Mouse (Mus musculus) cerebellum, adult (tissue): Measurements from ENCODE around the gene B9d1.

ENCODE experiments used
- ATAC-seq: cut with Nextera tagmentation; 2 replicates; pipeline ENCODE4 v1.9.2; 2017; ENCODE audit warnings: mild to moderate bottlenecking, moderate library complexity, mixed read lengths; ENCODE audit not compliant: insufficient number of reproducible peaks, low FRiP score, low TSS enrichment

B9d1 gene

DNA sequence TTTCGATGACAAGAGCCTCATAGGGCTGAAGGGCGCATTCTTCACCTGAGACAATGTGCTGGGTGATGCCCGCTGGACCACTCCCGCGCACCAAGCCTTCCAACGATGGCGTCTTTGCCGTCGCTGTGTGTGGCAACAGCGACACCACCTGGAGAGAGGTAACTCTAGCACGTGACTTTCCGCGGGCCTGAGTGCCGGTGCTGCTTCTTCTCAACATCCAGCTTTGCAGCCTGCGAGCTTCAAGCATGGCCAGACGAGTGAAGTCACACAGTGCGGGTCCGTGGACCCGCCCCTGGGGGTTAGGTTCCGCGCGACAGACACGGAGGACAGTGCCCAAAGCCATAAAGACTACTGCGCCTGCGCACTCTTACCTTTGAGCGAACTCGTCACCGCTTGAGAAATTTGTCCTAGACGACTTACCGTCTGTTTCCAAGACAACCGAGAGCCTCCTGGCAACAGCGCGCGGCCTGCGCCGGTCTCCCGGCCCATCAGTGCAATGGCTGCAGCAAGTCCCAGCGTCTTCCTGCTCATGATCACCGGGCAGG is at the start of gene B9d1:
Gene B9d1, plus strand, starts transcription at position 432 of the 545 bp plus-strand sequence.
- peak; percentile 90 for ATAC-seq

DNA sequence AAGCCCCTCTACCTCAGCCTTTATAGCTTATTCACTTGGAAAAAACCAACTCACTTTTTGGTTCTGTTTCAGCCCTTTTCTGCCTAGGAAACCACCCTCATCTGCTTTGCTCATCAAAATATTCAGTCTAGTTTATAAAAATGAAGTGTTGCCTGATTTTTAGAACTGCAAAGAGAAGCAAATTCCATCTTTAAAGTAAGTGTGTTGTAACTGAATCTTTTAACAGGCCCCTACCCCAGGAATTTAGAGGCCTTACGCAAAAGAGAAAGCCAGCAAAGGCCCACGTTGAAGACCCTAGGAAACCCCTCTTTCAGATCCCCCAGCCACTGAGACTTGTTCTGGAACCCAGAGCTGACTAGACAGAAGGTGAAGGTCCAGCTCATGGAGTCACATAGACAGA is 40.9 kb upstream of the B9d1 start:
- no peak for ATAC-seq

DNA sequence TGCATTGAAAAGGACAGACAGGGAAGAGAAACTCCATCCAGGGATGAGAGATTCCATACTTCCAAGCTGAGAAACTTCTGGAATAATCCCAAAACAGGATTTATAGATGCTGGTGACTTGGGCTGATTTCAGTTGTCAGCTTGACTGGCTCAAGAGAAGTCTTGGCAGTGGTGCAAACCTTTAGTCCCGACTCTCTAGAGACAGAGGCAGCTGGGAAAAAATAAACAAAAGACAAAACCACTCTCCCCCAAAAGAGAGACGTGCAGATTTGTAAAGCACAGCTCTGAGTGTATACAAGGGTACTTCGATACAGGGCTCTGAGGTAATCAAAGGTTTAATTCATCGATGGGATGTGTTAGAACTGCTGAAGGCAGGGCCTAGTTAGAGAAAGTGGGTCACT is 39.5 kb upstream of the B9d1 start:
- ATAC-seq: no peak

DNA sequence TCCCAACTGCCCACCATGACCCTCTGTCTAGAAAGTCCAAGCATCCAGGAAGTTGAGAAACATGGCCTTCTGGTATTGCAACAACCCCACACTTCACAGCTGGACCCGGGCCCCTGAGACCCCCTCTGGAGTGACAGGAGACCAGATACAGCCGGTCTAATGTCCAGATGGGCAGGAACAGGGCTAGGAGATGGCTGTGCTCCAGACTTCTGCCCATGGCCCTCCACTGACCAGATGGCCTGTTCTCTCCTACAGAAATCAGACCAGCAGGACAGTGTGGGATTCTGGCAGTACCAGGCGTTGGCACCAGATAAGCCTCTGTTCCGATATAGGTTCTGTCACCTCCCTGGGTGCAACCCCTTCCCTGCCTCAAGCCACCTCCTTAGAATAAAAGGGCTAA is 36.4 kb upstream of the B9d1 start:
- ATAC-seq: peak; percentile 92

DNA sequence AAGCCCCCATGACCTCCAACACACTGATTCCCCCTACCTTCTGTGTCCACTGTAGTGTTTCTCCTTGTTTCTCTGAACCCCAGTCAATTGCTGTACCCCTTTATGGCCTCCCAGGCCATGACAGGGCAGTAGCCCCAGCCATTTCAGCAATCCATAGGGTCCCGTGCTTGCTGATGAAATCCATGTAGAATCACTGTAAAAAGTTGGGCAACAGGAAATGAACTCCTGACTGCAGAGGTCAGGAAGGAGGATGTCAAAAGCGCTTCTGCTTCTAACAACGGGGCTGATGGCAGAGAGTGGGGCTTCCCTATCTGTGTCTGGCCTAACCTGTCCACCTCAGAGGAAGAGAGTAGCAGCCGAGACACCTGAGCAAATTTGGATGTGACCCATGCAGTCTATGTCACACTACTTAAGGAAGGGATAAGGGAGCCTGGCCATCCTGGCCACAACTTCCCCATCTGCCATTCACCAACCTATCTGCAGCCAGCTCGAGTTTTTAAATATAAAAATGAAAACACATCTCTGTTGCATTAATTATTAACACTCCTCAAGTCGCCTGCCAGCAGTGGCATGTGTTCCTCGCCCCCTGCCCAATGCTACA is 35.5 kb upstream of the B9d1 start:
- ATAC-seq: no peak

DNA sequence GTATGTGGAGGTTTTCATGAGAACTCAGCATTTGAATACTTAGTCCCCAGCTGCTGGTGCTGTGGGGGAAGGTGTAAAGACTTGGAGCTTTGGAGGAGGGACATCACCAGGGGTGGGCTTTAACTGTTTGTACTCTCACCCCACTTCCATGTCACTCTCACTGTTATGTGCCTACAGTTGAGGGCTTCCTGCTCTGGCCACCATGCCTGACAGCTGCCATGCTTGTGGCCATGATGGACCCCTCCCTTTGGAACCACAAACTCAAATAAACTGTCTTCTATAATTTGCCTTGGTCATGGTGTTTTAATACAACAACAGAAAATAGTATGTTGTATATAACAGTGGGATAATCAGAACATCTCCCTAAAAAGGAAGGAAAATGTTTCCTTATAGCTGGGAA is 34.1 kb upstream of the B9d1 start:
- ATAC-seq: no peak

DNA sequence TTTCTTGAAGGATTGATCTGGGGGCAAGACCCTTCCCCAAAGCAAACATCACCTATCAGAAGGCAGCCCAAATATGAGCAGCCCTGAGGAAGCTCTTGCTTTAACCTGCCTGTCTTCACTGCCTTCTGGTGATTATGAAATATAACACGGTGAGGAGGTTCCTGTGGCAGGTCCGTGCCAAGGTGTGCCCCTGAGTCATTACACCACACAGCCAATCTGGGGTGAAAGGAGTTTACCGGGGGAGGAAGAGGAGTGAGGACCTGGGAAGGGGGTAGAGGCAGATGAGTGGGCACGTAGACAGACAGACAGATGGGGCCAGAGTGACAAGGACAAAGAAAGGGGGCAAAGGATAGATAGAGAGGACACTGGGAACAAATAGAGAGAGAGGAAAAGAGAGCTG is 31.3 kb upstream of the B9d1 start:
- no peak for ATAC-seq

DNA sequence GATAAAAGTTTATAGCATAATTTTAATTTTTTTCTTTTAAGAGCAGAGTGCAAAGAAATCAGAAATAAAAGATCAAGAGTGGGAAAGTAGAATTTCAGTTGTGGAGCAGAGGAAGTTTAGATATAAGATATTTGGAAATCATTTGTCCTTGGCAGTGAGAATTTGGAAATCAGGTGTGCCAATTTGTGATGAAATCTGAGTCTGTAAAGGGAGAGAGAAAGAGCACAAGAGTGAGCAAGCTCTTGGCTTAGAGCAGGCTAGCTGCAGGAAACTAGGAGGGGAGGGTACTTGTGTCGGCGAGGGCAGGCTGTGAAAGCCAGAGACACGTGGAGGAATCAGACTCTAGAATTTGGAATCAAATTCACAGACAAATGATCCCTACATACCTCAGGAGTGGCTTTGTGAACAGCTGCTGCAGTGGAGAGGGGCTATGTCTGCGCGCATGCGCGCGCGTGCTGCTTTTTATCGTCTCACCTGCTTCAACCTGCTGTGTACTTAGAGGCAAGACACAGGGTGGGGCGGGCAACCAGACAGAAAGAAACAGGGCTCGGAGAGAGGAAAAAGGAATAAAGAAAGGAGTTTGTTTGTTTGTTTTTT is 28.1 kb upstream of the B9d1 start:
- peak; percentile 70; the same call in 1 of the 2 replicates for ATAC-seq

DNA sequence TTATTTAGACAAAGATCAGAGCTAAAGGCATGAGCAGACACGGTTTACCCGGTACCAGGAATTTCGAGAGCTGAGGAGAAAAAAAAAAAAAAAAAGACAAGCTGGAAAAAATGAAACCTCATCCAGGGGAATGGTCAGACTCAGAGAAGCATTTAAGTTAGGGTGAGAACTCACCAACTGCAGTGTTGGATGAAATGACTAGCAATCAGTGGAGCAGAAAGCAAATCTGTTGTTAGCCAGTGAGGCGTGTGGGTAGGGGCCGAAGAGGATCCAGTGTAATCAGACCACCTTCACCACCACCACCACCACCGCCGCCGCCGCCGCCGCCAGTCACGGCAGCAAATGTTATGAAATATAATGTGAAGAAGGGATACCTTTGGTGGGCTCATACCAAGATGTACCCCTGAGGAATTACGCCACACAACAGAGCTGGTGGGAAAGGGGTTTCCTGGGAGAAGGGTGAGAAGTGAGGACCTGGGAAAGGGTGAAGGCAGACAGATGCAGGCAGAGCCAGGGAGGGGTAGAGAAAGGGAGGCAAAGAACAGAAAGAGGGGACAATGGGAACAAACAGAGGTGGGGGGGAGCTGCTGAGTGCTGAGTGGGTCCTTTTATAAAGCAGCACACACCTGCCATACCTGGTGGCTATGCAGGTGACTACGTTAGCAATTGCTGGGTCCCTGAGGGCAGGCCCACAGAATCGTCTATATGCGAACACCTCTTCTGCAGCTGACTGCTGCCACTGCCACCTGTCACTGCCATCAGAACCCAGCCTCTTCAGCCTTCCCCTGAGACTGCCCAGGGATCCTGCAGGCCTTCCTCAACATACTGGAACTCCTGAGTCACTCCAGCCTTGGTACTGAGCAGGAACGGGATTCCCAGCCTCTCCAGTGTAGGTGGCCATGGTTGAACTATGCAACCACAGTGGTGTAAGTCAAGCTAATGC is 27.1 kb upstream of the B9d1 start:
- ATAC-seq: no peak

DNA sequence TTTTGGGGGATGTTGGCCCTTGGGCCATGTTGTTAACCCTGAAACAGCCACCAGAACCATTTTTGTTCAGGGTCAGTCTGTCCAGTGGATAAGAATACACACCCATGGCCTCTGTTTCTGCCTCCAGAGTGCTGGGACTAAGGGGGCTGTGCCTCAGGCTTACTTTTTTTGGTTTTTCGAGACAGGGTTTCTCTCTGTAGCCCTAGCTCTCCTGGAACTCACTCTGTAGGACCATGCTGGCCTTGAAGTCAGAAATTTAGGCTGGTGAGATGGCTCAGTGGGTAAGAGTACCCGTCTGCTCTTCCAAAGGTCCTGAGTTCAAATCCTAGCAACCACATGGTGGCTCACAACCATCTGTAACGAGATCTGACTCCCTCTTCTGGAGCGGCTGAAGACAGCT is 26.2 kb upstream of the B9d1 start:
- ATAC-seq: no peak

DNA sequence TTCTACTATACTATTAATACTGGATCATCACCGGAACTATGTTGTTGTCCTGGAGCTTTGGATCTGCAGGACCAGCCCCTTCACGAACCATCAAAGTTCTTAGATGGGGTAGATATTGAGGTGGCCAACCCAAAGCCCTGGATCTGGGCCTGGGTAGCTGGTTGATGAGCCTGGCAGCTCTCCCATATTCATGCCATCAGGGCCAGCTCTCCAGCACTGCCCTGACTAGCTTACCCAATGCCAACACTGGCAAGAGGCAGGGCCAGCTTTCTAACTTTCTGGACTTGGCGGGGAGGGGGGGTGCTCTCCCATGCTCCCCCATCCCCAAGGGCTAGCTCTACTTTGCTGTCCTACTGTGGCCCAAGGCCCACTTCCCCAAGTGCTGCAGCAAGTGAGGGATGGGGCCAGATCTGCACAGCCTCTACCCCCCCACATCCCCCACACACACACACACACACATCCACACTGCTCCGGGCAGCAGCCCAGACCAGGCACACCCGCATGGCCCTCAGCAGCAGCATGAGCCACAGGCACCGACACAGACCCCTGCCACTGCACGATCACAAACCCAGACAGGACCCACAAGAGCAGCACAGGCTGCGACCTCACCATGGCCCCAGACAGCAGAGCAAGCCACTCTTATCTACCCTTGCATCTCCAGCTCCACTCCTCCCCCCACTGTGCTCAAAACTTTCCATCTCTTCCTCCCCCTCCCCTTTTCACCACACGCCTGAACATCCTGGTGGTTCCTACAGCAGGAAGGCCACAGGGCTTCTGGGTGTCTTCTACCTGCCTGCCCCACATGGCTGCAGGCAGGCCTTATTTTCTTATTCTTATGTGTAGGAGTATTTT is 23.5 kb upstream of the B9d1 start:
- ATAC-seq: no peak

DNA sequence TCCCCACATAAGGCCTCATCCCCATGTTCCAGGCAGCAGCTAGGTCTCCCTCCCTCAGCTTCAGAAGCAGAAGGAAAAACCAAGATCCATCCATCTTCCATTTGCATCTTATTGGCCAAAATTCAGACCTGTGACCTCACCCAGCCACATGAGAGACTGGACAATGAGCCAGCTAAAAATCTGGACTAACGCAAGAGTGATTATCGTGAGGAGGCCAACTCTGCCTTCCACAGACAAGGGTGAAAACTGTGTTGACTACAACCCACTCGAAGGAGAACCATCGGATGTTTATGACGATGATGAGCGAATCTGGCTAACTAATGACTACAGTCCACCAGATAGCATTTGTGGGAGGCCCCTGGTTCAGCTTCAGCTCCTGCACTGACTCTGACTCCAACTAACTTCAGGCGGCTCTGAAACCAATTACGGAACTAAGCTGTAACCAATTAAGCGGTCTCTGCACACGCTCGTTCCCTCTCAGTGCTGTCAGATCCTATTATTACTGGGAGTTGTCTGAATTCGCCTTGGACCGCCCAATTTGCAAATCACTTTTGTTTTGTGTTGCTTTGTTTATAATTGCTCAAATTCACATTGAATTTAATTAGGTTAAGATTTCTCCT is 21.6 kb upstream of the B9d1 start:
- ATAC-seq: no peak

DNA sequence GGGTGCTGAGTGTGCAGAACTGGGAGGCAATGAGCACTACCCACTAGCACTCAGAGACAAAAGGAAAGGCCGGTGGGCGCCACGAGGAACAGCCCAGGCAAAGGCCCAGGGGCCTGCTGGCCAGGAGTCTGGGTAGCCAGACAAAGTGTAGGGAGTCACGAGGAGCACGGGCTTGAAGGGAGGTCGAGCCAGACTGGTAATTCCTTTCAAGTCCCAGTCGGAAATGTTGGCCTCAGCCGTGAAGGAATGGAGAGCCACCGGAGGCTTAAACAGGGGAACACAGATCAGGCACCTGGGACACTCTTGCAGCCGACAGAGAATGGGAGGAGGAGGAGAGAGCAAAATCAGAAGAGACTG is 20.7 kb upstream of the B9d1 start:
- no peak for ATAC-seq

DNA sequence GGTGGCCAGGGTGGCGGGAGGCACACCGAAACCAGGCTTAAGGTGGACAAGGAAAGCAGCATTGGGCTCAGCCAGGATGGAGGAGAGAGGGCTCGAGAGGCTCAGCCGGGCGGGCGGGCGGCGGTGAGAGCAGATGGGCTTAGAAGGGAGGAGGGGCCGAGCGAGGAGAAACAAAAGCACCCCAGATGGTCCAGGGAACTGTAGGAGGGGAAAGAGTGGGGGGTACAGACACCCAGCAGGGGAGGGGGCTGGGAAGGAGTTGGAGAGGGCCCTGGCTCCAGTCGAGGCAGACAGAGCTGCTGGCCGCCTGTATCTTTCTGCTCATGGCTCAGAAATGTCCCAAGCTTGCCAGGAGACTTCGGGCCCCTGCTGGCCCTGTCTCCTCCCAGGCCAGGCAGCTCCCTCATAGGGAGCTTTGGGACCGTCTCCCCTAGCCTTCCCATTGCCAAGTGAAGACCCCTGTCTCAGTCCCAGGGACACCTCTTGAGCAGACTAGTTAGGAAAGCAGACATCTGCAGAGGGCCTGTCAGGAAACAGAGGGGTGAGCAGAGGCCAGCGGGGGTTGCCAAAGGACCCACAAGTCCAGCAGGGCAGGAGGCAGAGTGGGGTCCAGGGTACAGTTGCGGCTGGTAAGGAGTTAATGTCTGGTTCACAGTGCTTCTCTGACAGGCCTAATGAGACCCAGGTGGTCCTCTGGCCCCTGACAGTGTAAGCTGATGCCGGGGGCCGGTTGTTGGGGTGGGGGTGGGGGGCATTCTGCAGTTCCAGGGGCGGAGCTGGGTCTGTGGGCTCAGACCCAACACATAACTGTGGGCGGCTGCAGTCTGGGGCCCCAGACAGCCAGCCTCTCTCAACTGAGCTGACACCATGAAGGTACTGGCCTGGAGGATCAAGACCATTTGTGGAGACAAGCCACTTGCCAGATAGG is 20.1 kb upstream of the B9d1 start, which contains the start of gene Mfap4:
Gene Mfap4, plus strand, starts transcription at position 819 of the 928 bp plus-strand sequence.
- peak; percentile 69 for ATAC-seq

DNA sequence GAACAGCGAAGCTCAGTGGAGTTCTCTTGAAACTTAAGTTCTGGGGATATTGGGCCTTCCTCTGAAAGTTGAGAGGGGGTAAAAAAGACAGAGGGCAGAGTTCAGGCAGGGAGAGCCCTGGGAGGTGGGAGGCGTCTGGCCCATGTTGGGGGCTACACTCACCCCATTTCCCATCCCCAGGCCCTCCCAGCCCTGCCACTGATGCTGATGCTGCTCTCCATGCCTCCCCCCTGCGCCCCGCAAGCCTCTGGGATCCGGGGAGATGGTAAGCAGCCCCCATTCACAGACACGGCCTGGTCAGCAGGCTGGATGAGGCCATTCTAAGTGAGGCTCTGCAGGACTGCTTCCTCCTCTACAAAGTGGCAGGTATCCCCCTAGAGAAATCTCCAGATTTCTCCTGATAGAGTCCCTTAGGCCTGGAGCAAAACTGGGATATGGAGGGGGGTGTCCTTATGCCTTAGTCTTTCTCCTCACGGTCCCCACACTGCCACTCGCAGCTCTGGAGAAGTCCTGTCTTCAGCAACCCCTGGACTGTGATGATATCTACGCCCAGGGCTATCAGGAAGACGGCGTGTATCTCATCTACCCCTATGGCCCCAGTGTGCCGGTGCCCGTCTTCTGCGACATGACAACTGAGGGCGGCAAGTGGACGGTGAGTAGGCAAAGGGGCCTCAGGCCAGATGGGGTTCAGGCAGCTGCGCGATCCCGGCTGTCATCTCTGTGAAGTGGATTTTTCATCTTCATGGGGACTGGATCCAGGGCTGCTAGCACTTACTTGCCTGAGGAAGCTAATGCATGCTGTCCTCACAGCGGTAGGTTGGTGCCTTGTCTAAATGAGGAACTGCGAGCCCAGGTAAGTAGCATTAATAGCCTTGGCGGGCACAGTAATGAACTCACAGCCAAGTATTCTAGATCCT is 19.1 kb upstream of the B9d1 start:
- ATAC-seq: no peak

DNA sequence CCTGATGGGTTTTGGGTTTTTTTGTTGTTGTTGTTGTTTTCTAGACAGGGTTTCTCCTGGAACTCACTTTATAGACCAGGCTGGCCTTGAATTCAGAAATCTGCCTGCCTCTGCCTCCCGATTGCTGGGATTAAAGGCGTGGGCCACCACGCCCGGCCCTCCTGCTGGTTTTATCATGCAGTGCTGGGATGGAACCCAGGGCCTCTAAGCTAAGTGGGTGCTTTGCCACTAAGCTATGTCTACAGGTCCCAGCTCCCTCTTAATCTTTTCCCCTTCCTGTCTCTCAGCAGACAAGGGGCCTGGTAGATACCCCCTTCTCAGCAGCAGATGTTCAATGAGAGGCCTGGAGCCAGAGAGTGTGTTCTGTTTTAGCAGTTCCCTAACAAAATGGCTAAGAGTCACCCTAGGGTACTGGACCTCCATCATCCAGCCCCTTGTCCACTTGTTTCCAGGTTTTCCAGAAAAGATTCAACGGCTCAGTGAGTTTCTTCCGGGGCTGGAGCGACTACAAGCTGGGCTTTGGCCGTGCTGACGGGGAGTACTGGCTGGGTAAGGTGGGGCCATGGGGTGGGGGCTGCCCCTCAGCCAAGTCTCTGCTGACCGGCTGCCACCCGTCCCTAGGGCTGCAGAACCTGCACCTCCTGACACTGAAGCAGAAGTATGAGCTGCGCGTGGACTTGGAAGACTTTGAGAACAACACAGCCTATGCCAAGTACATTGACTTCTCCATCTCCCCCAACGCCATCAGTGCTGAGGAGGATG is 18.3 kb upstream of the B9d1 start:
- ATAC-seq: no peak

DNA sequence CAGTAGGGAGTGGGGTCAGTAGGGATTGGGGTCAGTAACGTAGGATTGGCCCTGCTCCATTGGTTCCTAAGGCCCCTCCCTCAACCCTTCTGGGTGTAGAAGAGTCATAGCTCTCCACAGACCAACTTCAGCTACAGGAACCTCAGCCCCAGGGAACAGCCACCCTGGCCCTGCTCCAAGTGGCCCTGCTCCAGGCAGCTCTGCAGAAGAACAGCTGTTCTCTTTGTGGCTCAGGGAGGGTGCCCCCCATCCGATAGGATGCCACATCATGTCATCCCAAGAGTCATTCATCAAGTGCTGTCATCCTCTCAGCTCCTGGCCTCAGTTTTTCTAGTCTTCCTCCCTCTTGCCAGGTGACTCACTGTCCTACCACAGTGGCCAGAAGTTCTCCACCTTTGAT is 17.5 kb upstream of the B9d1 start:
- no peak for ATAC-seq
